Mouse (Mus musculus) embryonic facial prominence, embryonic 15.5 days (tissue): Measurements from ENCODE around the gene Fam131b. TPM values are rescaled to one million over a fixed set of nuclear protein-coding genes. Genes with fewer than 3 reads are reported as not detected.

Experiments
- ATAC-seq: fragments of 200-750 bp; cut with Nextera tagmentation; 2 replicates; pipeline ENCODE4 v1.8.0; 2017; ENCODE audit warnings: low read depth, moderate TSS enrichment; ENCODE audit not compliant: insufficient number of reproducible peaks, low FRiP score, low TSS enrichment
- H3K27ac ChIP-seq: fragments of 300-500 bp; sonication (generic); replicated peaks from 2 replicates; pipeline ENCODE4 v1.5.1; 2015; ENCODE audit warnings: mild to moderate bottlenecking, inconsistent platforms
- H3K27me3 ChIP-seq: fragments of 300-500 bp; sonication (generic); 2 replicates; pipeline ENCODE4 v1.6.1; 2015; ENCODE audit warnings: inconsistent platforms
- H3K36me3 ChIP-seq: fragments of 300-500 bp; sonication (generic); 2 replicates; pipeline ENCODE4 v1.6.1; 2015; ENCODE audit warnings: mild to moderate bottlenecking, inconsistent platforms
- H3K4me1 ChIP-seq: fragments of 300-500 bp; sonication (generic); 2 replicates; pipeline ENCODE4 v1.6.1; 2015; ENCODE audit warnings: inconsistent platforms
- H3K4me2 ChIP-seq: fragments of 300-500 bp; sonication (generic); replicated peaks from 2 replicates; pipeline ENCODE4 v1.6.1; 2015; ENCODE audit warnings: mild to moderate bottlenecking, inconsistent platforms
- H3K4me3 ChIP-seq: fragments of 300-500 bp; sonication (generic); replicated peaks from 2 replicates; pipeline ENCODE4 v1.5.1; 2015; ENCODE audit warnings: mild to moderate bottlenecking, inconsistent platforms
- H3K9ac ChIP-seq: fragments of 300-500 bp; sonication (generic); 2 replicates; pipeline ENCODE4 v1.6.1; 2015; ENCODE audit warnings: inconsistent platforms
- H3K9me3 ChIP-seq: fragments of 300-500 bp; sonication (generic); replicated peaks from 2 replicates; pipeline ENCODE4 v1.6.1; 2016; ENCODE audit warnings: inconsistent platforms
- WGBS: fragments of 180-500 bp; shearing (Covaris S2); methylation state at CpG from one replicate; pipeline ENCODE4 v1.1.7; 2015; 5-methylcytosine and 5-hydroxymethylcytosine counted together
- polyA plus RNA-seq: library from polyadenylated mRNA; unstranded; fragments of >200 nt; fragmentation: Nextera tagmentation; extraction: Ambion mirVana; gene quantifications from 2 replicates; pipeline ENCODE4 v1.2.1, GENCODE M21; 2015

The Fam131b gene
- polyA plus RNA-seq, 1 experiment from 2014 or later = 0.23 TPM

- Histone ChIP-seq H3K27me3 (no peaks in the 10 kb centered on the region), H3K36me3 (peaks cover 35% of the 10 kb centered on the region), H3K4me2 (no peak overlapping the region), H3K4me3 (no peak overlapping the region), H3K9ac (no peak overlapping the region), H3K4me1 (no peaks in the 10 kb centered on the region), H3K27ac (no peak overlapping the region), H3K9me3 (no peaks in the 10 kb centered on the region)
- ATAC-seq = no peak
- 60% methylated on average over 3 of the region's 3 CpGs for WGBS
Measured at GRCm38 (mm10) chr6:42362974-42363373, 38.5 kb upstream of the Fam131b start.

- Histone ChIP-seq H3K9ac (no peak overlapping the region), H3K27me3 (no peaks in the 10 kb centered on the region), H3K4me1 (no peaks in the 10 kb centered on the region), H3K4me3 (no peak overlapping the region), H3K27ac (no peak overlapping the region), H3K9me3 (no peaks in the 10 kb centered on the region), H3K4me2 (no peak overlapping the region), H3K36me3 (peaks cover 40% of the 10 kb centered on the region)
- no peak for ATAC-seq
- 83% methylated on average over 1 of the region's 1 CpGs for WGBS
Measured at GRCm38 (mm10) chr6:42362497-42362896, 38.1 kb upstream of the Fam131b start.

- H3K4me2 ChIP-seq = no peak overlapping the region
Measured at GRCm38 (mm10) chr6:42362074-42362473, 37.6 kb upstream of the Fam131b start.

GRCm38 (mm10) chr6:42361041-42361895, 36.8 kb upstream of the Fam131b start:
- WGBS = 89% methylated on average over 13 of the region's 13 CpGs
- H3K27me3 ChIP-seq = no peaks in the 10 kb centered on the region
- H3K4me1 ChIP-seq = no peaks in the 10 kb centered on the region
- no peak overlapping the region for H3K27ac ChIP-seq
- no peak overlapping the region for H3K4me2 ChIP-seq
- peaks cover 51% of the 10 kb centered on the region for H3K36me3 ChIP-seq
- ATAC-seq = no peak
- H3K9ac ChIP-seq = no peak overlapping the region
- H3K9me3 ChIP-seq = no peaks in the 10 kb centered on the region
- H3K4me3 ChIP-seq = no peak overlapping the region

More at GRCm38 (mm10) chr6:42362074-42362473, 37.6 kb upstream of the Fam131b start:
- Histone ChIP-seq H3K4me3 (no peak overlapping the region), H3K9me3 (no peaks in the 10 kb centered on the region), H3K27me3 (no peaks in the 10 kb centered on the region), H3K9ac (no peak overlapping the region), H3K36me3 (peaks cover 43% of the 10 kb centered on the region), H3K4me1 (no peaks in the 10 kb centered on the region), H3K27ac (no peak overlapping the region)
- no peak for ATAC-seq
- WGBS = 56% methylated on average over 1 of the region's 1 CpGs

- no peaks in the 10 kb centered on the region for H3K27me3 ChIP-seq
- no peak for ATAC-seq
- peaks cover 60% of the 10 kb centered on the region for H3K36me3 ChIP-seq
- H3K27ac ChIP-seq = no peak overlapping the region
- no peak overlapping the region for H3K4me3 ChIP-seq
- H3K4me2 ChIP-seq = no peak overlapping the region
- no peaks in the 10 kb centered on the region for H3K4me1 ChIP-seq
- WGBS = 75% methylated on average over 6 of the region's 6 CpGs
- H3K9ac ChIP-seq = no peak overlapping the region
- H3K9me3 ChIP-seq = no peaks in the 10 kb centered on the region
Measured at GRCm38 (mm10) chr6:42360231-42360840, 35.9 kb upstream of the Fam131b start.

- peaks cover 3% of the 10 kb centered on the region; the same call in 1 of the 2 replicates for H3K4me1 ChIP-seq
- H3K27me3 ChIP-seq = no peaks in the 10 kb centered on the region
- WGBS = 69% methylated on average over 9 of the region's 9 CpGs
- H3K9ac ChIP-seq = no peak overlapping the region
- no peak for ATAC-seq
- H3K27ac ChIP-seq = no peak overlapping the region; the same call in 1 of the 2 replicates
- peaks cover 60% of the 10 kb centered on the region for H3K36me3 ChIP-seq
- H3K9me3 ChIP-seq = no peaks in the 10 kb centered on the region
- no peak overlapping the region for H3K4me2 ChIP-seq
- no peak overlapping the region for H3K4me3 ChIP-seq
Measured at GRCm38 (mm10) chr6:42359364-42360147, 35.1 kb upstream of the Fam131b start.

GRCm38 (mm10) chr6:42358901-42359300, 34.5 kb upstream of the Fam131b start:
- 91% methylated on average over 12 of the region's 12 CpGs for WGBS
- no peak for ATAC-seq

GRCm38 (mm10) chr6:42357901-42358300, 33.5 kb upstream of the Fam131b start:
- Histone ChIP-seq H3K4me3 (no peak overlapping the region), H3K4me1 (peaks cover 18% of the 10 kb centered on the region)
- WGBS = 73% methylated on average over 6 of the region's 6 CpGs

More at GRCm38 (mm10) chr6:42358901-42359300, 34.5 kb upstream of the Fam131b start:
- Histone ChIP-seq H3K4me1 (peaks cover 10% of the 10 kb centered on the region), H3K27me3 (no peaks in the 10 kb centered on the region), H3K27ac (no peak overlapping the region), H3K9me3 (no peaks in the 10 kb centered on the region), H3K9ac (no peak overlapping the region), H3K4me2 (no peak overlapping the region), H3K4me3 (no peak overlapping the region), H3K36me3 (peaks cover 60% of the 10 kb centered on the region)

GRCm38 (mm10) chr6:42356913-42357312, 32.5 kb upstream of the Fam131b start:
- Histone ChIP-seq H3K4me3 (no peak overlapping the region), H3K36me3 (peaks cover 69% of the 10 kb centered on the region), H3K9me3 (no peaks in the 10 kb centered on the region), H3K4me1 (peaks cover 27% of the 10 kb centered on the region), H3K9ac (no peak overlapping the region), H3K27me3 (no peaks in the 10 kb centered on the region), H3K4me2 (no peak overlapping the region), H3K27ac (no peak overlapping the region)
- 93% methylated on average over 5 of the region's 5 CpGs for WGBS
- no peak for ATAC-seq

More at GRCm38 (mm10) chr6:42357901-42358300, 33.5 kb upstream of the Fam131b start:
- Histone ChIP-seq H3K36me3 (peaks cover 66% of the 10 kb centered on the region), H3K9ac (no peak overlapping the region), H3K9me3 (no peaks in the 10 kb centered on the region), H3K4me2 (no peak overlapping the region), H3K27ac (no peak overlapping the region), H3K27me3 (no peaks in the 10 kb centered on the region)
- ATAC-seq = no peak

GRCm38 (mm10) chr6:42355794-42356600, 31.6 kb upstream of the Fam131b start:
- H3K27me3 ChIP-seq = no peaks in the 10 kb centered on the region
- no peak overlapping the region for H3K9ac ChIP-seq
- no peak overlapping the region for H3K4me2 ChIP-seq
- no peak overlapping the region for H3K27ac ChIP-seq
- H3K36me3 ChIP-seq = peaks cover 70% of the 10 kb centered on the region
- no peaks in the 10 kb centered on the region for H3K9me3 ChIP-seq
- H3K4me3 ChIP-seq = no peak overlapping the region
- no peak for ATAC-seq
- H3K4me1 ChIP-seq = peaks cover 37% of the 10 kb centered on the region
- 85% methylated on average over 13 of the region's 13 CpGs for WGBS
